Mouse (Mus musculus) liver, embryonic 11.5 days (tissue): ENCODE results near the gene Nbas. TPM values are rescaled to one million over a fixed set of nuclear protein-coding genes. Genes with fewer than 3 reads are reported as not detected.

ENCODE experiments used
- ATAC-seq: fragments of 200-750 bp; cut with Nextera tagmentation; replicated peaks from 2 replicates; pipeline ENCODE4 v1.8.0; 2017; ENCODE audit warnings: moderate number of reproducible peaks, mild to moderate bottlenecking, moderate TSS enrichment, moderate library complexity; ENCODE audit not compliant: low FRiP score
- DNase-seq: peaks from one replicate; pipeline ENCODE4 v3.0.0-alpha.2; 2017; ENCODE audit warnings: low spot score
- H3K27ac ChIP-seq: fragments of 300-500 bp; sonication (generic); 2 replicates; pipeline ENCODE4 v1.5.1; 2014; ENCODE audit warnings: mild to moderate bottlenecking, low read depth, low read length, control low read depth
- H3K27me3 ChIP-seq: fragments of 300-500 bp; sonication (generic); replicated peaks from 2 replicates; pipeline ENCODE4 v1.6.1; 2014; ENCODE audit warnings: low read length, mixed read lengths; ENCODE audit not compliant: control insufficient read depth, insufficient read depth
- H3K36me3 ChIP-seq: fragments of 300-500 bp; sonication (generic); 2 replicates; pipeline ENCODE4 v1.6.1; 2014; ENCODE audit warnings: mild to moderate bottlenecking, low read length, moderate library complexity, mixed read lengths; ENCODE audit not compliant: control insufficient read depth, insufficient read depth
- H3K4me1 ChIP-seq: fragments of 300-500 bp; sonication (generic); replicated peaks from 2 replicates; pipeline ENCODE4 v1.6.1; 2014; ENCODE audit warnings: low read length, mixed read lengths; ENCODE audit not compliant: control insufficient read depth, insufficient read depth
- H3K4me2 ChIP-seq: fragments of 300-500 bp; sonication (generic); 2 replicates; pipeline ENCODE4 v1.6.1; 2014; ENCODE audit warnings: mild to moderate bottlenecking, control low read depth, moderate library complexity
- H3K4me3 ChIP-seq: fragments of 300-500 bp; sonication (generic); 2 replicates; pipeline ENCODE4 v1.5.1; 2014; ENCODE audit warnings: low read depth, low read length, control low read depth
- H3K9ac ChIP-seq: fragments of 300-500 bp; sonication (generic); 2 replicates; pipeline ENCODE4 v1.6.1; 2014; ENCODE audit warnings: low read depth, low read length, control low read depth
- H3K9me3 ChIP-seq: fragments of 300-500 bp; sonication (generic); 2 replicates; pipeline ENCODE4 v1.6.1; 2016; ENCODE audit warnings: low read length, inconsistent platforms, mixed read lengths; ENCODE audit not compliant: control insufficient read depth
- WGBS: fragments of 180-500 bp; shearing (Covaris S2); extraction: QIAGEN DNeasy Blood & Tissue Kit; methylation state at CpG from one replicate; pipeline ENCODE4 v1.1.7; 2014; 5-methylcytosine and 5-hydroxymethylcytosine counted together
- polyA plus RNA-seq: library from polyadenylated mRNA; unstranded; fragments of >200 nt; fragmentation: Nextera tagmentation; extraction: Ambion mirVana; gene quantifications from 2 replicates; pipeline ENCODE4 v1.2.1, GENCODE M21; 2014

Nbas gene
- polyA plus RNA-seq, 1 experiment from 2014 or later, result 13.3 TPM

GRCm38 (mm10) chr12:13444653-13445431 is 175.9 kb downstream of the Nbas start:
- Histone ChIP-seq H3K9me3 (no peaks in the 10 kb centered on the region), H3K27ac (no peak overlapping the region), H3K9ac (no peak overlapping the region), H3K27me3 (no peaks in the 10 kb centered on the region), H3K36me3 (no peaks in the 10 kb centered on the region), H3K4me2 (no peak overlapping the region), H3K4me1 (no peaks in the 10 kb centered on the region), H3K4me3 (no peak overlapping the region)
- DNase-seq (no peak), ATAC-seq (no peak)
- WGBS, result 75% methylated on average over 4 of the region's 4 CpGs

GRCm38 (mm10) chr12:13445486-13446065 is 176.6 kb downstream of the Nbas start:
- no peak overlapping the region for H3K4me2 ChIP-seq
- no peak overlapping the region for H3K4me3 ChIP-seq
- 84% methylated on average over 2 of the region's 2 CpGs for WGBS
- H3K36me3 ChIP-seq, result no peaks in the 10 kb centered on the region
- DNase-seq (no peak), ATAC-seq (no peak)
- H3K9ac ChIP-seq, result no peak overlapping the region
- no peaks in the 10 kb centered on the region for H3K4me1 ChIP-seq
- no peak overlapping the region for H3K27ac ChIP-seq
- no peaks in the 10 kb centered on the region for H3K27me3 ChIP-seq
- H3K9me3 ChIP-seq, result no peaks in the 10 kb centered on the region

DNA sequence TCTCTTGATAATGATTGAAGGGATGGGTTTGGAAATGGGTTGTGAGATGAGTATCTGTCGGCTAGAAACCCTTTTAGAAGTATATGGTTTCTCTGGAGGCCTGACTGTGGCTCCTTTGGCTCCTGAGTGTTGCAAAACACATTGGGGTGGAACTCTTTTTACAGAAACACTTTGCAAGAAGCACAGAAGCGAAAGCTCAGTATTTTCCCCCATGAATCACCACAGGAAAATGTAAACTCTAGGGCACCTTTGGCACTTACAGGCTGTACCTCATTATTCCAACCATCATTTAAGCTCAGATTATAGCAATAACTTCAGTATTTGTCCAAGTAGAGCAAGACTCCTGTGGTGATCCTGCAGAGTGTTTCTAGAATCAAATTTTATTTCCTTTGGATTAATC is 180.0 kb downstream of the Nbas start:
- no peak overlapping the region for H3K4me3 ChIP-seq
- no peak for DNase-seq
- no peak overlapping the region for H3K4me2 ChIP-seq
- H3K4me1 ChIP-seq, result no peaks in the 10 kb centered on the region
- H3K9me3 ChIP-seq, result no peaks in the 10 kb centered on the region
- H3K27ac ChIP-seq, result no peak overlapping the region
- H3K9ac ChIP-seq, result no peak overlapping the region
- H3K36me3 ChIP-seq, result no peaks in the 10 kb centered on the region
- ATAC-seq, result no peak
- 83% methylated on average over 2 of the region's 2 CpGs for WGBS
- no peaks in the 10 kb centered on the region for H3K27me3 ChIP-seq

DNA sequence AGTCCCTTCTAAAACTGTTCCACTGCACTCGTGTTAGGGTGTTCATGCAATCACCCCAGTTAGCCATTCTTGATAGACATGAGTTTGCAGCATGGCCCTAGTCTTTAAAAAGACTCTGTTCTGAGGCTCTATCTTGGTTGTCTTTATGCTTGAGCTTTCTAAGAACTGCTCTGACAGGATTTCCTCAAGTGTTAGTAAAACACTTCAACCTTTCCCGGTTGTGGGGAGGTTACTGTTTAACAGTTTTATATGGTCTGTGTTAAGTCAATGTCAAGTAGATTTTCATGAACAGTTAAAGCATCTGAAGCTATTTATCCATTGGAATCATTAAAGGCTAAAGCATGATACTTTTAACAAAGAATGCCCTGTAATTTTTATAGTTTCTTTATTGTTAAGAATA is 183.1 kb downstream of the Nbas start:
- H3K4me1 ChIP-seq, result no peaks in the 10 kb centered on the region
- 69% methylated on average over 2 of the region's 2 CpGs for WGBS
- no peak overlapping the region for H3K9ac ChIP-seq
- ATAC-seq (no peak), DNase-seq (no peak)
- no peaks in the 10 kb centered on the region for H3K36me3 ChIP-seq
- no peaks in the 10 kb centered on the region for H3K9me3 ChIP-seq
- no peak overlapping the region for H3K27ac ChIP-seq
- no peak overlapping the region for H3K4me2 ChIP-seq
- H3K4me3 ChIP-seq, result no peak overlapping the region
- H3K27me3 ChIP-seq, result no peaks in the 10 kb centered on the region

DNA sequence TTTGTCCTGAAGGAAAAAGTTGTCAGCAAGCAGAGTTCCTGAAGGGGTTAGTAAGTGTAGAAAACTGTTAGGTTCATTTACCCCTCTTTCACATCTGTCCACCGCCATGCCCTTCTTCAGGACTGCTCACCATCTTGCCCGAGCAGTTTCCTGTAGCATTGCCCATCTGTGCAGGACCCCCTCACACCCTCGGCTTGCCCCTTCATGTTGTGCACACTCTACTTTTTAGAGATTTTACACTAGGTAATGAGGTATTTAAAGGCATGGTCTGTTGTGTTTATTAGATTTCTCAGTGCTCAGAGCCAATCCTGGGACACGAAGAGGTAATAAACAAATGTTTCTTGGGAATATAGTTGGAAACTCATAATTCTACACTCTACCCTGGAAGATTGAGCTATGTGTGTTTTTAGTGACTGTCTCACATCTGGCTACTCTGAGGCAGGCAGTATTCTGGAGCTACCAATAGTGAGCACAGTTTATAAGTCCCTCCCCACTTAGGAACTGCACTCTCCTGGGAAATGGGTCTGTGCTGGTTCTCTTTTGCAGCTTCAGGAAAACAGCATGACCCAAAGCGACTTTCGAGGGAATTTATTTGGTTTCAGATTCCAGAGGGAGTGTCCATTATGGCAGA is 191.4 kb downstream of the Nbas start:
- Histone ChIP-seq H3K4me3 (no peak overlapping the region), H3K4me2 (no peak overlapping the region), H3K27ac (no peak overlapping the region), H3K9ac (no peak overlapping the region), H3K4me1 (no peaks in the 10 kb centered on the region), H3K27me3 (no peaks in the 10 kb centered on the region), H3K9me3 (no peaks in the 10 kb centered on the region), H3K36me3 (no peaks in the 10 kb centered on the region)
- no peak for DNase-seq
- ATAC-seq, result no peak
- 86% methylated on average over 6 of the region's 6 CpGs for WGBS

DNA sequence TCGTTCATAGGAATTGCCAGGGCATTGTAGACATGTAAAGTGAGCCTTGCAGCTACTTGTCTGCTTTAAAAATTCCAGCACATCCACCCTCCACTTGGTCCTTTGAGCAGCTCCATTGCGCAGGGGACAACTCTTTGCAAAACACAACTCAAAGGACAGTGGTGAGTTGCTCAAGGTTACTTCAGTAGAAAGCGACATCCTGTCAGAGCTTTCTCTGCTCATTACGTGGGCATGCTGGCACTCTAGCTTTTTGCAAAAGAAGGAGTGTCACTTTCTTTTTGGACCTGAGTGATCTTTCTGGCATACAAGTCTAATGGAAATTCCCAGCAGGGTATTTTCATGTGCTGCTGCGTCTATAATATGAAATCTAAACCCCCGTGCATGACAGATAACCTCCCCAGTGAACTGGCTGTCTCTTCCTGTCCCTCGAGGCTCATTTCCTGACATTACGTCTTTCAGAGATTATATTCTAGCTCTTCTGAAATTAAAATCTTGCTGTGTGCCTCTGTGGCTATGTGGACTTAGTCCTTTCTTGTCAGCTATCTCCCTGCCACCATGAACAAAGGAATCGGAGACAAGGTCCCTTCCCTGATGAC is 192.7 kb downstream of the Nbas start:
- ATAC-seq, result no peak
- H3K9ac ChIP-seq, result no peak overlapping the region
- H3K36me3 ChIP-seq, result no peaks in the 10 kb centered on the region
- H3K27me3 ChIP-seq, result no peaks in the 10 kb centered on the region
- H3K9me3 ChIP-seq, result no peaks in the 10 kb centered on the region
- H3K4me3 ChIP-seq, result no peak overlapping the region
- no peak overlapping the region for H3K27ac ChIP-seq
- H3K4me2 ChIP-seq, result no peak overlapping the region
- 66% methylated on average over 9 of the region's 9 CpGs for WGBS
- no peaks in the 10 kb centered on the region for H3K4me1 ChIP-seq
- no peak for DNase-seq

DNA sequence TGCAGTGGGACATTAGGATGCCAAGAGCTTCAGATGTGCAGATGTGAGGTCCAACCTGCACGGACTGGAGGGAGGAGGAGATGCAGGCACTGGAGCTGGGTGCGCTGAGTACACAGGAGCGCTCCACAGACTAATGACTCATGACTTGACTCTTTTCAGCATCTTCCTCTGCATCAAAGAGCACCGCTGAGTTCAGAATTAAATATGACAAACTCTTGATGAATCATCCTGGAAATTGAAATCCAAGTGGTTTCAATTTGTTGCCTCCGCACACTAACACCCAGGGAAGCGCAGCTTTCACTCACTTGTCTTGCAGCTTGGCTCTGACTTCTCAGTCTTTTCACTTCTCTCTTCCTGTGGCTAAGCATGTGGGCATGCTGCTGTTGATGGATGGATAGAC is 193.5 kb downstream of the Nbas start:
- H3K4me2 ChIP-seq, result no peak overlapping the region
- H3K9ac ChIP-seq, result no peak overlapping the region
- no peaks in the 10 kb centered on the region for H3K36me3 ChIP-seq
- H3K4me3 ChIP-seq, result no peak overlapping the region
- ATAC-seq, result no peak
- H3K27ac ChIP-seq, result no peak overlapping the region
- 88% methylated on average over 6 of the region's 6 CpGs for WGBS
- no peaks in the 10 kb centered on the region for H3K27me3 ChIP-seq
- H3K4me1 ChIP-seq, result no peaks in the 10 kb centered on the region
- DNase-seq, result no peak
- no peaks in the 10 kb centered on the region for H3K9me3 ChIP-seq

DNA sequence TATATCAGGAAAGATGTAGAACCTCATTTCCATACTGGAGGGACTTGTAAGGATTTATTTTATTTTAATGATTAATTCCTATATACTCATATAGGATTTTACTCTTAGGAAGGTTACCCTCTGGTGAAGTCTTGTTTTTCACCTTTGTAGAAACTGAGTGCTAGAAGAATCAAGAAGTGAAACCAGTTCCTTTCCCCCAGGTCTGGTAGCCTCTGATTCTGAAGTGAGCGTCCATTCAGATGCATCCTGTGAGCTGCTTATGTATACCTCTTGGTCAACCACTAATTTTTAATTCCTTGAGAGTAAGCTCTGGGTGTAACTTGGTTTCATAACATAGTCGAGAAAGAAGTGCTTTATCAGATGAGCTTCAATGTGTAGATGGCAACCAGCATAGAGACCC is 196.6 kb downstream of the Nbas start:
- no peaks in the 10 kb centered on the region for H3K4me1 ChIP-seq
- 78% methylated on average over 2 of the region's 2 CpGs for WGBS
- ATAC-seq, result no peak
- no peak for DNase-seq
- no peak overlapping the region for H3K4me2 ChIP-seq
- no peak overlapping the region for H3K27ac ChIP-seq
- H3K4me3 ChIP-seq, result no peak overlapping the region
- no peaks in the 10 kb centered on the region for H3K27me3 ChIP-seq
- H3K9me3 ChIP-seq, result no peaks in the 10 kb centered on the region
- no peak overlapping the region for H3K9ac ChIP-seq
- H3K36me3 ChIP-seq, result no peaks in the 10 kb centered on the region
